Mouse (Mus musculus): ENCODE measurements at regions not wholly inside any gene's neighbourhood (a gene's known extent, or its start where the extent isn't known, plus 50 kb on each side); places are given as distances from the start of the nearest gene placed in this dataset.

DNA sequence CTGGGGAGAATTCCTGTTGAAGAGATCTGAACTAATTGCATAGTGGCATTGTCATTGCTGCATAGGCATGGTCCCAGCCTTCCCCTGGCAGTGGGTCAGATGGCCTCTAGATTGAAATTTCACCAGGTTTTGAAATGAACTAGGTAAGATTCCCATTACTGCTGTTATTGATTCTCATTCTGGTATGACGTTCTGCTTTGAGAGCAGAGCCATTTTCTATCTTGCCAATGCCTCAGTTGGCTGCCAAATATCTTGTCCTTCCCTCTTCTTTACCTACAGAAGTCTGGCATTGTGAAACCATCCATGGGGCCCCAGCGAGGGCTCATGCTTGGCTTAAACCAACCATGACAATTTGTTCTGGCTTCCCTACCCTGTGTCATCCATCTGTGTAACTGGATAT is 232.5 kb downstream of the Gm10260 start:
- 68% methylated on average over 2 of the region's 2 CpGs for WGBS (ENCODE audit: insufficient replicate concordance)
- ATAC-seq, result no peak
- H3K4me2 ChIP-seq, result no peak overlapping the region

DNA sequence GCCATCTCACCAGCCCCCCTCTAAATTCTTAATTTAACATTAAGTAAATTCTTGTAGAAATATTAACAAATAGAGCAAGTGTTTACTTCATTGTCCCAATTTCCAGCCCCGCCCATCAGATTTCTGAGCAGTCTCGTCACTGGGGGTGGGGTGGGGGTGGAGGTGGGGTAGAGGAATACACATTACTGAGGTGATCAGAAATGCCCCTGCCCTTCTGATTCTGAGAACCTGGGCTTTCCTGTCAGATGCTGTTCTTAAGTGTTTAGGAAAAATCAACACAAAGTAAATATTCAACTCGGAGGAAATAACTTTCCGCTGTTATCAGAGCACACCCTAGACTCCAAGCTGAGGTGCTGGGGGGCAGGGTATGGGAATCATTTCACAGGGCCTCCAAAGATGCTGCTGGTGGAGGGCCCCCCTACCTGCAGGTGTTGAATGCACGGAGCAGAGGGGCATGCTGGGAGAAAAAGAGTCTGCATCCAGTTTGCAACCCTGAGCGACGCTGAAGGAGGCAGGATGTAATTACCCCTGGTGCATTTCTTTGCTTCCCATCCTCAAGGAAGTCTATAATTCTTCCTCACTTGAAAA is 235.5 kb downstream of the Gm10260 start:
- H3K27me3 ChIP-seq (replicated peaks), result no peaks in the 10 kb centered on the region
- no peak overlapping the region for H3K4me2 ChIP-seq
- 55% methylated on average over 7 of the region's 7 CpGs for WGBS (ENCODE audit: insufficient replicate concordance)
- H3K4me3 ChIP-seq, result no peak overlapping the region
- ATAC-seq, result no peak
- H3K9ac ChIP-seq, result no peak overlapping the region
- H3K27ac ChIP-seq, result no peak overlapping the region
- H3K9me3 ChIP-seq (replicated peaks), result no peaks in the 10 kb centered on the region
- 0 out of 2 replicates have a peak, but pooled peaks cover 4% of the 10 kb centered on the region for H3K4me1 ChIP-seq
- no peaks in the 10 kb centered on the region for H3K36me3 ChIP-seq

More for the DNA sequence above, 232.5 kb downstream of the Gm10260 start:
- no peaks in the 10 kb centered on the region for H3K9me3 ChIP-seq (replicated peaks)
- no peak overlapping the region for H3K4me3 ChIP-seq
- no peaks in the 10 kb centered on the region for H3K27me3 ChIP-seq (replicated peaks)
- H3K27ac ChIP-seq, result no peak overlapping the region
- no peaks in the 10 kb centered on the region for H3K36me3 ChIP-seq
- 0 out of 2 replicates have a peak, but pooled peaks cover 4% of the 10 kb centered on the region for H3K4me1 ChIP-seq
- no peak overlapping the region for H3K9ac ChIP-seq

DNA sequence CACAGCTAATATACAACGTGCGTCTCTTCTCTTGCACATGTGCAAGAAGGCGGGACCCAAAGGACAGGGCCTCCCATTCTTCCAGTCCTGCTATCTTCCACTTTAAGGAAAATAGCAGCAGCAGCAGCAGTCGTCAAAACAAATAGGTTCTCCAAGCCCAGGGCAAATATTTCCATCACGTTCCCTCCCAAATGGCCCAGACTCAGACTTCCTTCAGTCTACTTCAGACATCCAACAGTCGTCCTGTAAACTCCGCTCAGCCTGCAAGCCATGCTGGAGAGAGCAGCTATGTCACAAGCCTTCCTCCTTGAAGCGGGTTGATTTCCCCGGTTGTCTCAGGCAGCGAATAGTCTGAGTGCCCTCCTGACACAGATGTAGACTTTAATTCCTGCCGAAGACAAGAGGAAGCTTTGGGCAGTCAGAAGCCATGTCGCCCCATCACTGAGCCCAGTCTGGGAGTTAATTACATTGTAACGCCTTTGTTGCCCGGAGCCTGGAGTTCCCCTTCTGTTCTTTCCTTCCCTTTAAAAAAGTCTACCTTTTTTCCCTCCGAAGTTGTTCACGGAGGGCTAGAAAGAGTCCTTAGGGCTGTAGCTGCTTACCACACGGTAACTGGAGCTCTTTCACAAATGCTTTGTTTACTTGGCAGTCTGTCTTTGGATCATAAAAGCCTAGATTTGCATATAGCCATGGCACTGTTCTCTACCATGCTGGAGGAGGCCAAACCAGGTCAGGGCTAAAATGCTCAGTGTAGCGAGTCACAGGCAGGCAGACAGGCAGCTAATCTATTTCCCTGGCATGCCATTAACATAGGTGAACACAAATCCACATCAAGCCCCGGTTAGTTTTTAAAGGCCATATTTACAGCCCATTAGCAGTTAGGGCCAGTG is 236.7 kb downstream of the Gm10260 start:
- no peak overlapping the region for H3K4me3 ChIP-seq
- ATAC-seq, result no peak
- H3K27me3 ChIP-seq (replicated peaks), result no peaks in the 10 kb centered on the region
- no peaks in the 10 kb centered on the region for H3K9me3 ChIP-seq (replicated peaks)
- no peaks in the 10 kb centered on the region for H3K36me3 ChIP-seq
- H3K9ac ChIP-seq, result no peak overlapping the region
- H3K4me2 ChIP-seq, result no peak overlapping the region
- no peak overlapping the region for H3K27ac ChIP-seq
- 57% methylated on average over 19 of the region's 19 CpGs for WGBS (ENCODE audit: insufficient replicate concordance)
- H3K4me1 ChIP-seq, result 0 out of 2 replicates have a peak, but pooled peaks cover 4% of the 10 kb centered on the region

DNA sequence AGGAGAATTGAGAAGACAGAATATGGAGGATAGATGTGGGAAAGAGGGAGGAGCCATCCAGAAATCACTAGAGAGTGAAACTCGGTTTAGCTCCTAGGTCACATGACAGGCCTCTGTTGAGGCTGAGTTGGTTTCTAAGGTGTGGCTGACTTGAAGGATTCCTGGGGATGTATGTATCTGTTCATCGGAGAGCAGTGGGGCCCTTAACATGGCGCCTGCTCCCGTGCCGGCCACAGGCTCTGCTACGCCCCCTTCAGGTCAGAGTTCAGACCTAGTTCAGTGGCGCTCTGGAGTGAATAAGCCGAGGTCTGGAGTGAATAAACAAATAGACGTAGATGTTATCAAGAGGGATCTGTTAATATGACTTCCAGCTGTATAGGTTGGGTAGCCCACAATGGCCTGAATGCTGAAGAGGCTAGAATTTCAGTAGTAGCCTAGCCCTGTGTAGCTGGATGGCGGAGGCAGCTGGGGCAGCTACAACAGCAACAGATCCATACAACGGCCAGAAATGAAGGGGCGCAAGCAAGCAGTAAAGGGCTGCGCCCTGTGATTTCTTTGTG is 239.4 kb downstream of the Gm10260 start:
- no peaks in the 10 kb centered on the region for H3K36me3 ChIP-seq
- no peak overlapping the region for H3K9ac ChIP-seq
- 79% methylated on average over 13 of the region's 13 CpGs for WGBS (ENCODE audit: insufficient replicate concordance)
- H3K4me2 ChIP-seq, result no peak overlapping the region
- no peaks in the 10 kb centered on the region for H3K27me3 ChIP-seq (replicated peaks)
- H3K27ac ChIP-seq, result no peak overlapping the region
- 0 out of 2 replicates have a peak, but pooled peaks cover 4% of the 10 kb centered on the region for H3K4me1 ChIP-seq
- no peaks in the 10 kb centered on the region for H3K9me3 ChIP-seq (replicated peaks)
- no peak overlapping the region for H3K4me3 ChIP-seq
- ATAC-seq, result no peak

DNA sequence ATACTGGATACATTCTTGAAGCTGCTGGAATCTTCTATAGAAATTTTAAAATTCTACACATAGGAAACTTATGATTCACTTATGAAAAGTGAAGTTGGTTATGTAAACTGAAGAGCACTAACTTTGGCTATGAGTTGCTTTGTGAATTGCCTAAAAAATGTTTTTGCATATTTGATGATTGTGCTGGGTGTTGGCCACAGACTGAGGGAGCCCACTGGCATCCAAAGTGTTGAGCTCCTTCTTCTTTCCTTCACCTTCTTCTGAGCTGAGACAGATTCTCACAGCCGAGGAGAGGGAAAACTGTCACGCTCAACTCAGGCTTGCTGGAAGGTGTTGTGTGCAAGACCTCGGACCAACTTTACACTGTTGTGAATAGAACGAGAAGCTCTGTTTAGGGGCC is 243.7 kb downstream of the Gm10260 start:
- H3K27me3 ChIP-seq (replicated peaks), result no peaks in the 10 kb centered on the region
- H3K4me2 ChIP-seq, result no peak overlapping the region
- ATAC-seq, result no peak
- no peaks in the 10 kb centered on the region for H3K36me3 ChIP-seq
- no peaks in the 10 kb centered on the region for H3K9me3 ChIP-seq (replicated peaks)
- H3K27ac ChIP-seq, result no peak overlapping the region
- H3K4me3 ChIP-seq, result no peak overlapping the region
- H3K4me1 ChIP-seq, result no peaks in the 10 kb centered on the region
- 81% methylated on average over 4 of the region's 4 CpGs for WGBS (ENCODE audit: insufficient replicate concordance)
- H3K9ac ChIP-seq, result no peak overlapping the region

DNA sequence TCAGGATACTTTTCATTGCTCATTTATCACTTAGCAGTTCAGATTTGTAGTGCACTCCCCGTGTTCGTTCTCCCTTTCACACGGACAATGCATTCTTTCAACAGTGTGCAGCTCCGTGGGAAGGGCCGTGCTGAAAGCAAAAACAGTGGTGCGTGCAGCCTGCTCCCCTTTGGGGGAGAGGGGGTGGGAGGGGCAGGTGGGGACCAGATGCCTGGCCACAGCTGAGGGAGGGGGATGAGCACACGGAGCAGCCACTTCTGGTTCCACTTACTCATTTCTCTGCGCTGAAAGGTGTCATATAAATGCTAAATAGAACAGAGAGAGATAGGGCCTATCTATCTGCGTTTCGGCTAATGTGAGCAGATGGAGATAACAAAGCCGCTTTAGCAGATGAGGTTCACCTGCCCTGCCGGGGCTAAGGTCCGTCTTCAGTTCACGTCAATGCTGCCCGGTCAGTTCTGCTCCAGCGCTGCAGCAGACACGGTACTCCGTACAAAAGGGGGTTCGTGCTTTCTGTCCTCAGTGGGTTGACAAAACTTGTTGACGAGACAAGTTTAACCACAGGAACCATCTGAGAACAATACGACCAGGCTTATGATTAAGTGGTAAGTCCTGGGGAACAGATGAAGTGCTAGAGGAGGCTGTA is 245.9 kb downstream of the Gm10260 start:
- 65% methylated on average over 21 of the region's 21 CpGs for WGBS (ENCODE audit: insufficient replicate concordance)
- H3K4me2 ChIP-seq, result no peak overlapping the region
- no peaks in the 10 kb centered on the region for H3K36me3 ChIP-seq
- no peak overlapping the region for H3K9ac ChIP-seq
- no peak overlapping the region for H3K4me3 ChIP-seq
- 0 out of 2 replicates have a peak, but pooled peaks cover 6% of the 10 kb centered on the region for H3K4me1 ChIP-seq
- no peak for ATAC-seq
- no peak overlapping the region for H3K27ac ChIP-seq
- no peaks in the 10 kb centered on the region for H3K27me3 ChIP-seq (replicated peaks)
- no peaks in the 10 kb centered on the region for H3K9me3 ChIP-seq (replicated peaks)

DNA sequence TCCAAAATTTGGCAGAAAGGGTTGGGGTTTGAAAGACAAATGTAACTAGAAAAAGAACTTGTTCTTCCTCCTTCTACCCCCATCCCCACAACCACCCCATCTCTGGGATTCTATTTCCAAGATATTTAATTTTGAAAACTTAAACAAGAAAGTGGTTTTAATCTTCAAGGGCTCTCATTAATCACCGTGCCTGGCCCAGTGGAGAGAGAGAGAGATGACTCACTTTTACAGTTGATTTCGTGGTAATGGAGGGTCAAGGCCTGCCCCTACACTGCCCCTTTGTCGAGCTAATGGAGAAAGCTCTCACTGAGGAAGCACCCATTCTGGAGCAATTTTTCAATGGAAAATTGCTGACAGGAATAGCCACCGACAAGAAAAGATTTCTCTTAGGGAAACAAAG is 247.9 kb downstream of the Gm10260 start:
- 47% methylated on average over 4 of the region's 4 CpGs for WGBS (ENCODE audit: insufficient replicate concordance)
- H3K27me3 ChIP-seq (replicated peaks), result no peaks in the 10 kb centered on the region
- ATAC-seq, result no peak

DNA sequence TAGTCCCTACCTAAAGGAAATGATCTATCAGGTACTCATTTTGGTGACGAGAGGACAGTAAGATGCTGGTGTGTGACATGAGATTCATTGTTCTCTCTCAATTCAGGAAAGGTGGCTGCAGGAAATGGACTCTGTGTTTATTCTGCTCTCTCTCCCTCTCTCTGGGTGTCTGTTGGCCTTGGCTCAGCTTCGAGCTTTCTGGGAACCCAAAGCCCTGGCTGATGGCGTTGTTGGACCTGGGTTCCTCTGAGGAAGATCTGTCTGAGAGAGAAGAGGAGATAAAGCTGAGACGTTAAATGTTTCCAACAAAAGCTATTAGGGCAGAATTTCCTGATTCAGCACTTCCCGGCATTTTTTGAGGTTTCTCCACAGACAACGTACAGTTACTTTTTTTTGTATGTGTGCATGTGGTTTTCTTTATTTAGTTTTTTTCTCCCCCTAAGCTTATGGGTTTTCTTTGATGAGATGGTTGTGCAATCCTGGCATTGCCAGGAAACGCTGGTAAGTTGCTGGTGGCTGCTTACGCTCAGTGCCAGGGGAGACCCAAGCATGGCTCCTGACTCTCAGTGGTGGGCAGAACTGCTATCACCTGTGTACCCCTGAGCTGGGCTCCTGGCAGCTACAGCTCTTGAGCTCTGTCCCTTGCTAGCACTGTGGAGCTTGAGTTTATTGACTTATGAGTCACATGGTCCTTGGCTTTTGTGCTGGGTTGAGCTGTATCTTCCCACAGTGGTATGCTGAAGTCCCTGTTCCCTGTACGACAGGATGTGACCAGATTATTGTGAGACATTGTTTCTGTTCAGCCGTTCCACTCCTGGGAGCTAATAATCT is 249.8 kb downstream of the Gm10260 start:
- no peak overlapping the region for H3K9ac ChIP-seq
- no peaks in the 10 kb centered on the region for H3K36me3 ChIP-seq
- ATAC-seq, result peak; percentile 59
- H3K9me3 ChIP-seq (replicated peaks), result no peaks in the 10 kb centered on the region
- H3K4me3 ChIP-seq, result no peak overlapping the region
- H3K27ac ChIP-seq, result no peak overlapping the region
- H3K4me1 ChIP-seq, result 0 out of 2 replicates have a peak, but pooled peaks cover 6% of the 10 kb centered on the region
- no peaks in the 10 kb centered on the region for H3K27me3 ChIP-seq (replicated peaks)
- WGBS (ENCODE audit: insufficient replicate concordance), result 38% methylated on average over 10 of the region's 10 CpGs
- H3K4me2 ChIP-seq, result no peak overlapping the region

More for the DNA sequence above, 247.9 kb downstream of the Gm10260 start:
- Histone ChIP-seq H3K9me3 (replicated peaks) (no peaks in the 10 kb centered on the region), H3K4me2 (no peak overlapping the region), H3K36me3 (no peaks in the 10 kb centered on the region), H3K9ac (no peak overlapping the region), H3K4me3 (no peak overlapping the region), H3K4me1 (0 out of 2 replicates have a peak, but pooled peaks cover 6% of the 10 kb centered on the region), H3K27ac (no peak overlapping the region)

DNA sequence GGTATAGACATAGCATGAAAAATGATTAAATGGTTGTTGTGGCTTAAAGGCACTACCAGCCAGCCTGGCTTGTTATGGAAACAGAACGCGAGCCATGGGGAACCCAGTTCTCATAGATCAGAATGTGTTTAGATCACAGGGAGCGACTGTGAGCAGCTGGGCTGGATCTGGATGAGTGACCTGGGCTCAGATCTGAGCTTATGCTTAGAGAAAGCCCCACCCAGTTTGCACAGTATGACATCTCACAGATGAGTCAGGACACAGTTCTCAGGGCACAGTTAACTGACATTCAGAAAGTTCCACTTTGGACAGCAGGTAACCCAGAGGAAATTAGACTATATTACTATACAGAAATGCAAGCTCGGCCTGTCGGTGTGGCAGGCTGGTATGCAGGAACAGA is 255.5 kb downstream of the Gm10260 start:
- Histone ChIP-seq H3K27me3 (replicated peaks) (peaks cover 16% of the 10 kb centered on the region), H3K27ac (no peak overlapping the region), H3K4me1 (no peaks in the 10 kb centered on the region), H3K36me3 (no peaks in the 10 kb centered on the region), H3K4me2 (no peak overlapping the region), H3K9me3 (replicated peaks) (no peaks in the 10 kb centered on the region), H3K4me3 (no peak overlapping the region), H3K9ac (no peak overlapping the region)
- WGBS (ENCODE audit: insufficient replicate concordance), result 78% methylated on average over 5 of the region's 5 CpGs
- ATAC-seq, result no peak

DNA sequence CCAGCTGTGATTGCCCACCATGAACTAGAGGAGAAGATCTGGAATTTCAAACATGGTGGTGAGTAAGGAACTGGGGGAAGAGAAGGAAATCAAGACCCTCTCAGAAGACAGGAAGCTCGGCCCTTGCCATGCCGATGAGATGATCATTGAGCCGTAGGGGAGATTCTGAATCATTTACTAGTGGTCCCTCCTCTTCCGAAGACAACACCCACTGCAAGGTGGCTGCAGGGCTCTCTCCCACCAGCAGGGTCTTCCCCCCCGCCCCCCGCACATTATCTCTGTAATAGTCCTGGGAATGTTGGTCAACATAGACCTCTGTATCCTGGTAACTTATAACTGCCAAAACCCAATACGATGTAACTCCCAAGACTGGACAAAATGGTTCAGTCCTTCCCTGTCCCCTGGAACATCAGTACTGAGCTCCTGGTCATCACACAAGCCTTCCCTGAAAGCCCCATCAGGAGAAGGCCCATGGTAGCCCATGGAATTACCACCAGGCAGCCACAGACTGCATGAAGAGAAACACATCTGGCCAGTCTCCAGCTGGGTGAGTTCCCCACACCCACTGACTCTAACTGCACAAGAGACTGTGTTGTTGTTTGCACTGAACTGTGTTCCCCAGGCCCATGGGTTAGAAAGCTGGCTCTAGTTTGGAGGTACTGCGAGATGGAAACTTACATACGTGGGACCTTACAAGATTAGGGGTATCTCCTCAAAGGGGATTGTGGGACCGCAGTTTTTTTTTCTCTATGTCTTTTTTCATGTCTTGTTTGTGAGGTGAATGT is 256.3 kb downstream of the Gm10260 start:
- ATAC-seq, result no peak
- no peak overlapping the region for H3K27ac ChIP-seq
- 72% methylated on average over 10 of the region's 10 CpGs for WGBS (ENCODE audit: insufficient replicate concordance)

DNA sequence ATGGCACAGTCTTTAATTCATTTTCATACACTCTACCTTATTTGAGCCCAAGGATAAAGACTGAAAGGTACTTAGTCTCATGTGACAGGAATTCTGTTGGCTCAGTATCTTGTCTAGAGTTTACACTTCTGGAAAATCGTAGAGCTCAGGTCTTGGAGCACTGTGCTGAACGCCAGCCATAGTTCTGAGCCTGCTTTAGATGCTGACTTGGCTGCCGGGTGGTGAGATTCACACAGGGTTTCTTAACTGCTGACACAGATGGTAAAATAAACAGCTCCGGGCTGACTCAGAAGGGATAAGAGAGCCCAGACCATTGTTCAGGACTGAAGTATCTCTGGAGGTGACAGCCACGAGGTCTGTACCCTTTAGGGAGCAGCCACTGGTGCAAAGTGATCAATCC is 257.0 kb downstream of the Gm10260 start:
- H3K36me3 ChIP-seq, result no peaks in the 10 kb centered on the region
- no peak overlapping the region for H3K4me2 ChIP-seq
- no peak for ATAC-seq
- H3K9me3 ChIP-seq (replicated peaks), result no peaks in the 10 kb centered on the region
- H3K27ac ChIP-seq, result no peak overlapping the region
- H3K4me1 ChIP-seq, result no peaks in the 10 kb centered on the region
- no peak overlapping the region for H3K9ac ChIP-seq
- peaks cover 16% of the 10 kb centered on the region for H3K27me3 ChIP-seq (replicated peaks)
- H3K4me3 ChIP-seq, result no peak overlapping the region
- 46% methylated on average over 5 of the region's 5 CpGs for WGBS (ENCODE audit: insufficient replicate concordance)

More for the DNA sequence above, 256.3 kb downstream of the Gm10260 start:
- Histone ChIP-seq H3K4me1 (no peaks in the 10 kb centered on the region), H3K9me3 (replicated peaks) (no peaks in the 10 kb centered on the region), H3K27me3 (replicated peaks) (peaks cover 16% of the 10 kb centered on the region), H3K4me3 (no peak overlapping the region), H3K36me3 (no peaks in the 10 kb centered on the region), H3K9ac (no peak overlapping the region), H3K4me2 (no peak overlapping the region)

Measured in liver, embryonic 12.5 days (tissue).